Mouse (Mus musculus) stomach, postnatal 0 days (tissue): ENCODE results near the gene Nutm2. TPM values are rescaled to one million over a fixed set of nuclear protein-coding genes. Genes with fewer than 3 reads are reported as not detected.
"Not testable (repeated sequence)": the region's sequence is repeated elsewhere in the genome, so short reads cannot be mapped to it uniquely, and the experiment has no call there.

Source experiments
- ATAC-seq: fragments of 200-750 bp; cut with Nextera tagmentation; 2 replicates; pipeline ENCODE4 v1.8.0; 2017; ENCODE audit not compliant: low FRiP score, low TSS enrichment
- DNase-seq: peaks from one replicate; pipeline ENCODE4 v3.0.0-alpha.2; 2016; ENCODE audit warnings: low spot score
- H3K27ac ChIP-seq: fragments of 300-500 bp; sonication (generic); replicated peaks from 2 replicates; pipeline ENCODE4 v1.5.1; 2014; ENCODE audit warnings: mild to moderate bottlenecking, control low read depth
- H3K27me3 ChIP-seq: fragments of 300-500 bp; sonication (generic); 2 replicates; pipeline ENCODE4 v1.6.1; 2014; ENCODE audit warnings: low read length; ENCODE audit not compliant: control insufficient read depth, insufficient read depth
- H3K36me3 ChIP-seq: fragments of 300-500 bp; sonication (generic); 2 replicates; pipeline ENCODE4 v1.6.1; 2014; ENCODE audit warnings: low read length, mixed read lengths; ENCODE audit not compliant: control insufficient read depth, insufficient read depth
- H3K4me1 ChIP-seq: fragments of 300-500 bp; sonication (generic); replicated peaks from 2 replicates; pipeline ENCODE4 v1.6.1; 2014; ENCODE audit warnings: antibody characterized with exemption; ENCODE audit not compliant: control insufficient read depth, insufficient read depth
- H3K4me2 ChIP-seq: fragments of 300-500 bp; sonication (generic); replicated peaks from 2 replicates; pipeline ENCODE4 v1.6.1; 2014; ENCODE audit warnings: low read depth, mild to moderate bottlenecking, control low read depth, moderate library complexity
- H3K4me3 ChIP-seq: fragments of 300-500 bp; sonication (generic); 2 replicates; pipeline ENCODE4 v1.5.1; 2014; ENCODE audit warnings: low read depth, low read length, control low read depth
- H3K9ac ChIP-seq: fragments of 300-500 bp; sonication (generic); 2 replicates; pipeline ENCODE4 v1.6.1; 2014; ENCODE audit warnings: mild to moderate bottlenecking, low read length, control low read depth, mixed read lengths
- H3K9me3 ChIP-seq: fragments of 300-500 bp; sonication (generic); 2 replicates; pipeline ENCODE4 v1.6.1; 2016; ENCODE audit warnings: low read length; ENCODE audit not compliant: control insufficient read depth
- CTCF ChIP-seq: IDR thresholded peaks from 2 replicates; pipeline ENCODE4 v1.5.1; 2016; ENCODE audit warnings: antibody characterized with exemption, low read depth, mild to moderate bottlenecking, moderate library complexity
- EP300 ChIP-seq: optimal IDR thresholded peaks from 2 replicates; pipeline ENCODE3; 2016; ENCODE audit warnings: antibody characterized with exemption
- WGBS: fragments of 180-500 bp; shearing (Covaris S2); extraction: QIAGEN DNeasy Blood & Tissue Kit; methylation state at CpG from one replicate; pipeline ENCODE4 v1.1.7; 2014; 5-methylcytosine and 5-hydroxymethylcytosine counted together
- polyA plus RNA-seq: library from polyadenylated mRNA; unstranded; fragments of >200 nt; fragmentation: Nextera tagmentation; extraction: Ambion mirVana; gene quantifications from 2 replicates; pipeline ENCODE4 v1.2.1, GENCODE M21; 2015

Nutm2 gene
- polyA plus RNA-seq, 1 experiment from 2014 or later, result not detected

DNA sequence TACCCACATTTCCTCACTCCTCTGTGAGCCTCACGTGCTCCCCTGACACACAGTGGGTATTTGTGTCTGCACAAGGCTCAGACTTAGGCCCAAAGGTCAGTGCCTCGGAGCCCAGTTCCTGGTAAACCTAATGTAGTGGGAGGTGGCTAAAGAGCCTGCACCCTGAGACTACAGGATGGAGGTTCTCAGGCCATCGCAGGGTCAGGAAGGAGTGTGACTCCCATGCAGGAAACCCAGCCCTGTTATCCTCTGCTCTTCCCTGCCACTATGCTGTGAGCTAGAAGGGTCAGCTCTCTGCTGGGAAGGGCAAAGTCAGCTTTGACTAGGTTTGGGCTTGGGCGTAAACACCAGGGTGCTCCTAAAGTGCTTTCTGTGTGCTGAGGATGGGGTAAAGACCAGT, 40.4 kb upstream of the Nutm2 start:
- H3K9me3 ChIP-seq, result no peaks in the 10 kb centered on the region
- no peak for DNase-seq
- H3K27ac ChIP-seq, result no peak overlapping the region
- H3K4me3 ChIP-seq, result no peak overlapping the region
- ATAC-seq, result no peak
- H3K4me2 ChIP-seq, result no peak overlapping the region
- H3K27me3 ChIP-seq, result no peaks in the 10 kb centered on the region
- no peaks in the 10 kb centered on the region for H3K4me1 ChIP-seq
- 83% methylated on average over 4 of the region's 4 CpGs for WGBS
- TF ChIP-seq CTCF (no peak), EP300 (no peak)
- no peak overlapping the region for H3K9ac ChIP-seq
- peaks cover 41% of the 10 kb centered on the region for H3K36me3 ChIP-seq

DNA sequence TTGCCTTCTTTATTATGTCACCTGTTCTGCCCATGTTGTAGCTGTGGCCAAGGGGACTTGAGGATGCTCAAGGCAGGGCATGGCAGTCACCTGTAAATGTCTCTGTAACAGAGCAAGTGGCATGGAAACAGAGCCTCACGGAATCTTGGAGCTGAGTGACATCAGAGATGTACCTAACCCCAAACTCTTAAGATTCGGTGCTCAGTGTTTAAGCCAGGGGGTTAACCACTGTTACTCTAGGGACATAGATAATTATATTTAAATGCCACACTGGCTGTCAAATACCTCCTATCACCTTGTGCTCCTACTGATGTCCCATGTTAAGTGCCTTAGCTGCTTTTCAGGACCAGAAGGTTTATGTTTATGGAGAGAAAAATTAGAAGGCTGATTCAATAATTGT, 23.3 kb upstream of the Nutm2 start, which contains the start of gene Gm47429:
TSS of gene Gm47429 (minus strand) at position 101 of the 400 bp plus-strand sequence.
- WGBS, result 91% methylated on average over 2 of the region's 2 CpGs

DNA sequence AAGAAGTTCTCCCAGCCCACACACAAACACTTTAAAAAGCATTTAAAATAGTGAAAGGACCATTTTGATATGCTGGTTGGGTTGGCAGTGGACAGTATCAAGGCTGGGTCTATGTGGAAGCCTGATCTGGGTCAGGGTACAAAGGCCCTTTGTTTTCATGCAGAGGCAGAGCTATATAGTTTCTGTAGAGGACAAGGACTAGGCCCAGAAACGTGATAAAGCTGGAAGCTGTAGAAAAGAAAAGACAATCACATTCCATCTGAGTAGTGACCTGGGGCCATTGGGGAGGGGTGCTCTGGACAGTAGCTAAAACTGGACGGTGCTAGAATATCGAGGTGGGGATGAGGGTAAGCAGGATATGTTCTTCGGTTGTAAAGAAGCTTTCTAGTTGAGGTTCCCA, 21.8 kb upstream of the Nutm2 start:
- H3K4me1 ChIP-seq, result no peaks in the 10 kb centered on the region
- WGBS, result 80% methylated on average over 4 of the region's 4 CpGs
- no peak overlapping the region for H3K27ac ChIP-seq
- no peak overlapping the region for H3K9ac ChIP-seq
- no peaks in the 10 kb centered on the region for H3K36me3 ChIP-seq
- H3K27me3 ChIP-seq, result no peaks in the 10 kb centered on the region
- ATAC-seq, result no peak
- no peak overlapping the region for H3K4me2 ChIP-seq
- no peaks in the 10 kb centered on the region for H3K9me3 ChIP-seq
- no peak for DNase-seq
- no peak overlapping the region for H3K4me3 ChIP-seq
- no peak for TF ChIP-seq CTCF
- TF ChIP-seq EP300, result no peak

More for the DNA sequence above, 23.3 kb upstream of the Nutm2 start, which contains the start of gene Gm47429:
- Histone ChIP-seq H3K27me3 (no peaks in the 10 kb centered on the region), H3K27ac (no peak within 1 kb of the TSS), H3K36me3 (no peaks in the 10 kb centered on the region), H3K4me2 (no peak within 1 kb of the TSS), H3K9me3 (no peaks in the 10 kb centered on the region), H3K9ac (no peak within 1 kb of the TSS), H3K4me3 (no peak within 1 kb of the TSS), H3K4me1 (no peaks in the 10 kb centered on the region)
- DNase-seq (no peak), ATAC-seq (no peak)
- TF ChIP-seq EP300, result no peak
- no peak for TF ChIP-seq CTCF

DNA sequence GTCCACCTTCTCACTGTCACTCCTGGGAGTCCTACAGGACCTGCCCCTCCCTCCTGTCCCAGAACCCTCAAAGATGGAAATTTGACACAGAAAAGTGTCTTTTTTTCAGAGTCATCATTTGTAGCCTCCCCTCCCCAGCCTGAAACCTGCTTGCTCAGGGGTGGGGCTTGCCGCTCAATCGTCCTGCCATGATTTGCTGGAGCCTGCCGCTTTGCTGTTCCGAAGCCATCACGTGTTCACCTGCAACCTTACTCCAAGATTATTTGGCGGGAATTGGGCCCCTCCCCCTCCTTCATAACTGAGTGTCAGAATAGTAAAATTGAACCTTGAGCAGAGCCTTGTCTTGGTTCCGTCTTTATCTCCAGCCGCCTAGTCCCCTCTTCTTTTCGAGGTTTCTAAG, 14.8 kb upstream of the Nutm2 start:
- H3K36me3 ChIP-seq, H3K9ac ChIP-seq, DNase-seq, H3K27ac ChIP-seq, ATAC-seq, H3K4me1 ChIP-seq, H3K27me3 ChIP-seq, H3K4me3 ChIP-seq, H3K9me3 ChIP-seq, H3K4me2 ChIP-seq: not testable (repeated sequence)
- 62% methylated on average over 9 of the region's 9 CpGs for WGBS

DNA sequence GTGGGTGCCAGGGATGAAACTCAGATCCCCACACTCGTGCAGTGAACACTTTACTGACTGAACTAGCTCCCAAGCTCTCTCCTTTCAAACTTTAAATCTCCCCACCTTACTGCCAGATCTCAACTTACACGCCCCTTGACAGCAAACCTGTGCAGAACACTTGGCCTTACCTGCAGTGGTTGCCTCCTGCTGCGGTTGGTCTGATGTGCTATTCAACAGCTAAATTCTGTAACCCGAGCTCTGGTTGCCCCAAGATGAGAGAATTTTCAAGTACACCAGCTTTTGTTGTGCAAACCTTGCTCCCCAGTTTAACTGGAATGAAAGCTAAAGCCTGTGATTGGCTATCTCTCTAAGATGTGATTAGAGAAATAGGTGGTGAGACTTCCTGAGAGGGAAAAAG, 13.7 kb upstream of the Nutm2 start:
- TF ChIP-seq CTCF (no peak), EP300 (no peak)
- H3K27ac ChIP-seq, result no peak overlapping the region
- WGBS, result 28% methylated on average over 4 of the region's 4 CpGs
- H3K4me1 ChIP-seq, result no peaks in the 10 kb centered on the region
- no peak overlapping the region for H3K4me2 ChIP-seq
- no peak for ATAC-seq
- no peaks in the 10 kb centered on the region for H3K27me3 ChIP-seq
- H3K4me3 ChIP-seq, result no peak overlapping the region
- no peaks in the 10 kb centered on the region for H3K36me3 ChIP-seq
- no peak for DNase-seq
- no peak overlapping the region for H3K9ac ChIP-seq
- no peaks in the 10 kb centered on the region for H3K9me3 ChIP-seq

DNA sequence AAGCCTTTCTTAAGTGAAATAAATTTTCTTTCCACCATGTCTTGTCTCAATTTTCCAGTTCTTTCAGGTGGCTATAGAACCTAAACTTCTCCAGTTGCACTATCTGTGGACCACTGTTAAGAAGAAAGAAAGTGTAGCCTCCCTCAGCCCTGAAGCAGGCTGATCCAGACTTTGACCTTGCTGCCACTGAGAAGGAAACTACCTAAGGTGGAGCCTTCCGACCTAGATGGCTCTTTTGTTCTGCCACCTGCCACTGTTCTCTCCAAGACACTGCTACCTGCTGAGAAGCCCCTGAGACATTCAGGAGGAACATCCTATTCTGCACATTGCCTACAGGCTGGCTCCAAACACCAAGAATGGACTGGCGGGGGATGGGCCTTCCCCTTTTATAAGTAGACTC, 6.7 kb upstream of the Nutm2 start:
- H3K9me3 ChIP-seq, H3K27me3 ChIP-seq, ATAC-seq, H3K4me1 ChIP-seq, DNase-seq, H3K36me3 ChIP-seq, H3K27ac ChIP-seq, H3K4me2 ChIP-seq, H3K9ac ChIP-seq, H3K4me3 ChIP-seq: not testable (repeated sequence)
- WGBS, result 72% methylated on average over 2 of the region's 2 CpGs
